In the genomic region with DNA sequence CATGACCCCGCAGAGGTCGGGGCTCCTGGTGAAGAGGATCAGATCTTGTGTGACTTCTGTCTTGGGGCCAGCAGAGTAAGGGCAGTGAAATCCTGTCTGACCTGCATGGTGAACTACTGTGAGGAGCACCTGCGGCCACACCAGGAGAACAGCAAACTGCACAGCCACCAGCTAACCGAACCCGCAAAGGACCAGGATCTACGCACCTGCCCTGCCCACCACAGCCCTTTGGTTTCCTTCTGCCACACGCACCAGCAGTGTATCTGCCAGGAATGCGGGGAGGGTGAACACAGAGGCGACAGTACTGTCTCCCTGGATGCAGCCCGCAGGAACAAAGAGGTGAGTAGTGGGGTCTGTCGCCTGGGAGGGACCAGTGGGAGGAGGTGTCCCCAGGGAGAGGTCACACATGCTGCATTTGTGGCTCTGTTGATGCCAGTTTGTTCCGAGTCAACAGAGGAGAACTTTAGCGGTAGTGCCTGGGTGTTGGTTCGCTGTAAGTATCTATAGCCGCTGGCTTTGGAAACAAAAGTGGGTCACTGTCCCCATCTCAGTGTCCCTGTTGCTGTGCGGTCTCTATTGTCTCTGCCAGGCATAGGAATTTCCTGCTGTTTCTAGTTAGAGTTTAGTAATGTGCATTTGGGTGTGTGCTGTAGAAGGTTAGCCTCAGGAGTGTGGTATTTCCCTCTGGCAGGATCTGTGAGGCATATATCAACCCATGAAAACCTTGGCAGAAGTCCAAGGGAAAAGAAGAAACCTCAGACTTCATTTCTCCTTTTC, we compare ENCODE assay signal across 8 mouse cellular contexts. TPM values are rescaled to one million over a fixed set of nuclear protein-coding genes. Genes with fewer than 3 reads are reported as not detected.
A peak's percentile ranks its signal among the peaks of the same experiment; 100 is the strongest.
DNase-seq lines count a peak whose midpoint lies in the region; ATAC-seq and TF ChIP-seq lines count a peak whose summit lies in the region.

No protein-coding gene starts in this region.

- H3K4me3 ChIP-seq in forebrain, embryonic 10.5 days, result peak overlapping the region; percentile 47
- peak overlapping the region; percentile 45 for H3K4me3 ChIP-seq in limb, embryonic 14.5 days (replicated peaks; ENCODE audit: low read length)
- peak overlapping the region; percentile 33 for H3K4me3 ChIP-seq in midbrain, embryonic 15.5 days

- peaks cover 20% of the 10 kb centered on the region for H3K4me1 ChIP-seq in forebrain, embryonic 10.5 days
- peaks cover 32% of the 10 kb centered on the region for H3K4me1 ChIP-seq in limb, embryonic 14.5 days (ENCODE audit: control insufficient read depth, insufficient read depth, low read length)
- peaks cover 17% of the 10 kb centered on the region for H3K4me1 ChIP-seq in midbrain, embryonic 15.5 days

- no peaks in the 10 kb centered on the region for H3K27me3 ChIP-seq in Patski
- H3K27me3 ChIP-seq in forebrain, embryonic 10.5 days (ENCODE audit: poor library complexity, severe bottlenecking), result peaks cover 6% of the 10 kb centered on the region; the same call in 1 of the 2 replicates
- no peaks in the 10 kb centered on the region for H3K27me3 ChIP-seq in limb, embryonic 14.5 days (ENCODE audit: control insufficient read depth, insufficient read depth, low read length)
- no peaks in the 10 kb centered on the region for H3K27me3 ChIP-seq in midbrain, embryonic 15.5 days (replicated peaks)

- in situ Hi-C loops in Patski (cut with MboI; ENCODE audit: low pct_unique_long_range_greater_than_20kb), result no loop called here

- peak; percentile 22 for ATAC-seq in Patski
- ATAC-seq in limb, embryonic 14.5 days (ENCODE audit: low FRiP score, low read depth), result no peak
- peak; percentile 60 for ATAC-seq in midbrain, embryonic 15.5 days (replicated peaks)

- peak overlapping the region; percentile 74 for H3K27ac ChIP-seq in forebrain, embryonic 10.5 days
- H3K27ac ChIP-seq in limb, embryonic 14.5 days (replicated peaks; ENCODE audit: low read depth, low read length), result peak overlapping the region; percentile 68
- H3K27ac ChIP-seq in midbrain, embryonic 15.5 days, result 0 out of 2 replicates have a peak overlapping the region, but pooled peaks have one; percentile 21

- H3K9me3 ChIP-seq in forebrain, embryonic 10.5 days, result no peaks in the 10 kb centered on the region
- no peaks in the 10 kb centered on the region for H3K9me3 ChIP-seq in limb, embryonic 14.5 days (ENCODE audit: control insufficient read depth, low read length)
- H3K9me3 ChIP-seq in midbrain, embryonic 15.5 days, result no peaks in the 10 kb centered on the region

- CTCF ChIA-PET in Patski (lab: Charles Lee), result interaction anchor here (1.2 to 1.5 kb wide), 2 partner anchors 16 to 27 kb away, joined by 3 to 4 read pairs; no protein-coding TSS in a partner anchor

- no peaks in the 10 kb centered on the region for H3K36me3 ChIP-seq in forebrain, embryonic 10.5 days (replicated peaks)
- H3K36me3 ChIP-seq in limb, embryonic 14.5 days (ENCODE audit: control insufficient read depth, insufficient read depth, low read length), result no peaks in the 10 kb centered on the region
- no peaks in the 10 kb centered on the region for H3K36me3 ChIP-seq in midbrain, embryonic 15.5 days (replicated peaks)

- 25% methylated on average over 16 of the region's 16 CpGs for WGBS in forebrain, embryonic 10.5 days
- 9% methylated on average over 16 of the region's 16 CpGs for WGBS in limb, embryonic 14.5 days
- WGBS in midbrain, embryonic 15.5 days, result 22% methylated on average over 16 of the region's 16 CpGs

- POLR2A ChIA-PET in Patski (lab: Charles Lee), result interaction anchor here (0.6 to 1.1 kb wide), 2 partner anchors 9 to 605 kb away, joined by 3 to 4 read pairs; no protein-coding TSS in a partner anchor

- peak; percentile 30 to 35 for DNase-seq in cerebellum, postnatal 10 days
- DNase-seq in cerebellum, adult 11 months, result no peak
- DNase-seq in Patski (ENCODE audit: low read depth, low spot score), result no peak
- DNase-seq in forebrain, embryonic 10.5 days (ENCODE audit: extremely low spot score, low spot score), result peak; percentile 26
- DNase-seq in heart, postnatal 4 days, result peak; percentile 33
- DNase-seq in limb, embryonic 14.5 days (ENCODE audit: low spot score), result peak; percentile 78
- DNase-seq in thymus, postnatal 25 days, result peak; percentile 6

- no peak for TF ChIP-seq POLR2A in limb, embryonic 14.5 days (IDR thresholded peaks at IDR 0.05; ENCODE audit: borderline replicate concordance, extremely low read depth, insufficient read depth, insufficient read length)

- no peak for TF ChIP-seq CTCF in Patski (IDR thresholded peaks at IDR 0.05)

- H3K9ac ChIP-seq in limb, embryonic 14.5 days (ENCODE audit: low read depth, low read length, severe bottlenecking), result peak overlapping the region; percentile 53
- H3K9ac ChIP-seq in midbrain, embryonic 15.5 days, result peak overlapping the region; percentile 17; the same call in 1 of the 2 replicates

- peak overlapping the region; percentile 79 for H3K4me2 ChIP-seq in limb, embryonic 14.5 days (replicated peaks; ENCODE audit: low read depth, low read length, severe bottlenecking)
- H3K4me2 ChIP-seq in midbrain, embryonic 15.5 days, result peak overlapping the region; percentile 54

RNA-seq across cellular contexts. Expression of a gene that starts 0.8 kb away (rescaled TPM):
- polyA plus RNA-seq in Patski (2021), result 2.8 TPM
- polyA plus RNA-seq in forebrain, embryonic 10.5 days (2016; fragmentation: Nextera tagmentation; extraction: Ambion mirVana), result 2.4 and 2.8 TPM in 2 replicates
- 10 to 100 TPM in 1 of 2 experiments, 1 to 10 TPM in 1; 7.6 to 10.0 TPM for total RNA-seq in heart, postnatal 4 days (2021)
- 14.3 and 16.2 TPM in 2 replicates for polyA plus RNA-seq in limb, embryonic 14.5 days (2012; rRNA removed)
- 19.8 and 22.8 TPM in 2 replicates for polyA plus RNA-seq in limb, embryonic 14.5 days (2014; fragmentation: Nextera tagmentation; extraction: Ambion mirVana)
- polyA plus RNA-seq in midbrain, embryonic 15.5 days (2015; fragmentation: Nextera tagmentation; extraction: Ambion mirVana), result 6.2 and 6.8 TPM in 2 replicates

RNA-seq across cellular contexts. Expression of a gene that starts 26.0 kb away (rescaled TPM):
- polyA plus RNA-seq in Patski (2021), result 1.4 TPM
- 0.26 and 0.41 TPM in 2 replicates for polyA plus RNA-seq in forebrain, embryonic 10.5 days (2016; fragmentation: Nextera tagmentation; extraction: Ambion mirVana)
- total RNA-seq in heart, postnatal 4 days (2021), result under 1 TPM in 1 of 2 experiments, not detected in 1; 0.23 TPM
- polyA plus RNA-seq in limb, embryonic 14.5 days (2012; rRNA removed), result 0.63 and 0.67 TPM in 2 replicates
- polyA plus RNA-seq in limb, embryonic 14.5 days (2014; fragmentation: Nextera tagmentation; extraction: Ambion mirVana), result 0.56 and 0.72 TPM in 2 replicates
- 0.41 and 0.50 TPM in 2 replicates for polyA plus RNA-seq in midbrain, embryonic 15.5 days (2015; fragmentation: Nextera tagmentation; extraction: Ambion mirVana)

RNA-seq across cellular contexts. Expression of a gene that starts 31.6 kb away (rescaled TPM):
- polyA plus RNA-seq in Patski (2021), result 1.7 TPM
- polyA plus RNA-seq in forebrain, embryonic 10.5 days (2016; fragmentation: Nextera tagmentation; extraction: Ambion mirVana), result 21.1 and 26.4 TPM in 2 replicates
- 1 to 10 TPM; 1.9 to 2.1 TPM for total RNA-seq in heart, postnatal 4 days (2021)
- 14.0 and 17.0 TPM in 2 replicates for polyA plus RNA-seq in limb, embryonic 14.5 days (2012; rRNA removed)
- 22.2 and 31.9 TPM in 2 replicates for polyA plus RNA-seq in limb, embryonic 14.5 days (2014; fragmentation: Nextera tagmentation; extraction: Ambion mirVana)
- polyA plus RNA-seq in midbrain, embryonic 15.5 days (2015; fragmentation: Nextera tagmentation; extraction: Ambion mirVana), result 33.0 and 36.3 TPM in 2 replicates

RNA-seq across cellular contexts. Expression of a gene that starts 58.4 kb away (rescaled TPM):
- polyA plus RNA-seq in Patski (2021), result 52.8 TPM
- polyA plus RNA-seq in forebrain, embryonic 10.5 days (2016; fragmentation: Nextera tagmentation; extraction: Ambion mirVana), result 36.1 and 40.7 TPM in 2 replicates
- 10 to 100 TPM; 18.2 to 22.0 TPM for total RNA-seq in heart, postnatal 4 days (2021)
- polyA plus RNA-seq in limb, embryonic 14.5 days (2012; rRNA removed), result 38.2 and 40.1 TPM in 2 replicates
- 60.4 and 65.6 TPM in 2 replicates for polyA plus RNA-seq in limb, embryonic 14.5 days (2014; fragmentation: Nextera tagmentation; extraction: Ambion mirVana)
- polyA plus RNA-seq in midbrain, embryonic 15.5 days (2015; fragmentation: Nextera tagmentation; extraction: Ambion mirVana), result 56.9 and 58.7 TPM in 2 replicates

Comparison
In these comparisons a context has a peak if more than half of its experiments do, and no peak if none do; other contexts are left out.
1. DNase-seq: peak in cerebellum, postnatal 10 days (2 of 2), forebrain, embryonic 10.5 days (single experiment), heart, postnatal 4 days (single experiment), limb, embryonic 14.5 days (single experiment) and thymus, postnatal 25 days (single experiment); none in cerebellum, adult 11 months (single experiment) and Patski (single experiment).
2. H3K27ac ChIP-seq: peak in every context shown above with its lines; median percentile 74 in forebrain, embryonic 10.5 days; 68 in limb, embryonic 14.5 days; 21 in midbrain, embryonic 15.5 days.
3. Peak in every context shown above with its lines, with median percentiles within 50 percentile points of each other: H3K4me3 ChIP-seq.